Mouse (Mus musculus) embryonic fibroblast, embryonic 13.5 days (primary cell): Measurements from ENCODE around the gene Pfdn2. TPM values are rescaled to one million over a fixed set of nuclear protein-coding genes. Genes with fewer than 3 reads are reported as not detected.

Experiments used
- H3K27ac ChIP-seq: 2 replicates; pipeline ENCODE4 v1.5.1; 2012; ENCODE audit warnings: low read length, control low read depth, inconsistent platforms; ENCODE audit not compliant: insufficient read depth
- H3K4me1 ChIP-seq: 2 replicates; pipeline ENCODE4 v1.6.1; 2011; ENCODE audit warnings: low read length; ENCODE audit not compliant: control insufficient read depth, insufficient read depth
- H3K4me3 ChIP-seq: 2 replicates; pipeline ENCODE4 v1.5.1; 2011; ENCODE audit warnings: mild to moderate bottlenecking, control low read depth, low read length; ENCODE audit not compliant: insufficient read depth
- CTCF ChIP-seq: IDR thresholded peaks from 2 replicates; pipeline ENCODE4 v1.5.1; 2011; ENCODE audit warnings: mild to moderate bottlenecking, control low read depth, low read length, moderate library complexity, borderline replicate concordance; ENCODE audit not compliant: insufficient read depth
- POLR2A ChIP-seq: IDR thresholded peaks from 2 replicates; pipeline ENCODE4 v1.6.1; 2011; ENCODE audit warnings: low read depth, mild to moderate bottlenecking, control low read depth, low read length, moderate library complexity
- polyA plus RNA-seq: library from polyadenylated mRNA; stranded (reverse); fragments of >200 nt; gene quantifications from 2 replicates; pipeline ENCODE4 v1.2.4, GENCODE M21; 2011; ENCODE audit warnings: low read depth; ENCODE audit not compliant: missing spikeins, insufficient read length

Pfdn2 gene
- polyA plus RNA-seq, 1 experiment = 103 TPM

DNA sequence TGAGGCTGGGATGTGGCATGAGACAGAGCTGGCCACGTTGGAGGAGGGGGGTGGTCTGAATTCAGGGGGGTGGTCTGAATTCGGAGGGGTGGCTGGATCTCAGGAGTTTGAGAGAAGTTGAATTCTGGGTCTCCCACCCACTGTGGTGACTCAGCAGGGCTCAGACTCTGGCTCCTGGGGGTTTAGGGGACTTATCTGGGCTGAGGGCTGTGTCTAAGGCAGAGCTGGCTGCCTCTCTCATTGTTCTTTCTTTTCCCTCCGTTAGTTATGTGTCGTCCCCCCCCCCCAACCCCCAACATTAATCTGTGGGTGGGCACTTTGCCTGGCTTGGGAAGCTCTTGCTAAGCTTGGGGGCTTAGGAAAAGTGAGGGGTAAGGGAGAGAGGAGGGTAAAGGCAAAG is 28.5 kb downstream of the Pfdn2 start:
- Histone ChIP-seq H3K4me3 (no peak overlapping the region), H3K27ac (no peak overlapping the region)

DNA sequence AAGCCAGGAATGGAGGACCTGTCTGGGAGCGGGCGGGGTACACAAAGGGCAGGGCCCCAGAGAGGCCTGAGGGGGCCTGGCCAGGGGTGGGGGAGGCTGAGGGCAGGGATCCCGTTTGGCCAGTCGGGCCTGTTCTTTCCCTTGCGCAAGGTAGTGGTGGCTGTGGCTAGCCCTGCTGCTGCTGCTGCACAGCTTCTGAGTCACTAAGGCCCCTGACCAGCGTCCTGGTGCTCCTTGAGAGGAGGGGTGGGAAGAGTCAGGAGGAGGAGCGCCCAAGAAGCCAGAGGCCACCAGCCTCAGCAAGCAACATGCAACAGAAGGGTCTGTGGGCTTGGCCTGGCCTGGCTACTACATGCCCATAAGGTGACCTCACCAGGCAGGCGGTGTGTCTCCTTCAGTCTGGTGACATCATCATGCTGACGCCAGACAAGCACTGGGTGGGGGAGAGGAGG is 30.2 kb downstream of the Pfdn2 start:
- no peak overlapping the region for H3K27ac ChIP-seq
- no peaks in the 10 kb centered on the region for H3K4me1 ChIP-seq
- TF ChIP-seq POLR2A (no peak), CTCF (no peak)
- H3K4me3 ChIP-seq = no peak overlapping the region

More for the DNA sequence above, 28.5 kb downstream of the Pfdn2 start:
- no peaks in the 10 kb centered on the region for H3K4me1 ChIP-seq
- no peak for TF ChIP-seq CTCF
- no peak for TF ChIP-seq POLR2A

DNA sequence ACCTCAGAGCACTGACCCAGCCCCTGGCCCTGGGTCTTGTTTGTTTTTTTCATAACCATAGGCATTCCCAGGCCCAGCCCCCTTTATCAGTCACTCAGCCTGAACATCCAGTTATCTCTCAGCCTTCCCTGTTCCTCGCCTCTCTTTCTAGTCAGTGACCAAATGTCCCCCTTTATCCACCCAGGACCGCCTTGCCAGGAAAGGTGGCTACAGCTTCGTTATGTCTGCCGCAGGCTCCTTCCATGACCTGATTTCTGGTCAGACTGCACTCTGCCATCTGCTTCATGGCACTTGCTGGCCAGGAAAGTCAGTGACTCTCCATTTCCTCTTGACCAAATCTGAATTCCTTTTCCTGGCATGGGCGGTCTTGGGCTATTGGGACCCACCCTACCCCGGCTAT is 32.8 kb downstream of the Pfdn2 start:
- H3K4me3 ChIP-seq = no peak overlapping the region
- TF ChIP-seq POLR2A = no peak
- TF ChIP-seq CTCF = no peak
- no peaks in the 10 kb centered on the region for H3K4me1 ChIP-seq
- H3K27ac ChIP-seq = no peak overlapping the region

DNA sequence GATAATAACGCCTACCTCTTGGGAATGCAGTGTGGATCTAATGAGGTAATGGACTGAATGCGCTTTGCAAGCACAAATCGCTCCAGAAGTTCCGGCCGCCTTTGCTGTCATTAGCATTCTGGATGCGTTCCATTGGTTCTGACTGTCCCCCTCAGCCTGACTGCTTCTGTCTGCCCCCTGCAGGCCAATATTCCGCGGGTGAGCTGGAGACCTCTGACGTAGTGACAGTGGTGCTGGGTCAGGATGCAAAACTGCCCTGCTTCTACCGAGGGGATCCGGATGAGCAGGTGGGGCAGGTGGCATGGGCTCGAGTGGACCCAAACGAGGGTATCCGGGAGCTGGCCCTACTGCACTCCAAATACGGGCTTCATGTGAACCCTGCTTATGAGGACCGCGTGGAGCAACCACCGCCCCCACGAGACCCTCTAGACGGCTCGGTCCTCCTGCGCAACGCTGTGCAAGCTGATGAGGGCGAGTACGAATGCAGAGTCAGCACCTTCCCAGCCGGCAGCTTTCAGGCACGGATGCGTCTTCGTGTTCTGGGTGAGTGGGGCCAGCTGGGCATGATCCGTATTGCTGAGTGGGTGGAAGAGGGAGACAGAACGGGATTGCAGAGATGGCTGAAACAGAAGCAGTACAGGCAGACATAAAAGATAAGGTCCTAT is 34.6 kb downstream of the Pfdn2 start:
- H3K27ac ChIP-seq = no peak overlapping the region
- TF ChIP-seq CTCF (peak; percentile 80), POLR2A (no peak)

DNA sequence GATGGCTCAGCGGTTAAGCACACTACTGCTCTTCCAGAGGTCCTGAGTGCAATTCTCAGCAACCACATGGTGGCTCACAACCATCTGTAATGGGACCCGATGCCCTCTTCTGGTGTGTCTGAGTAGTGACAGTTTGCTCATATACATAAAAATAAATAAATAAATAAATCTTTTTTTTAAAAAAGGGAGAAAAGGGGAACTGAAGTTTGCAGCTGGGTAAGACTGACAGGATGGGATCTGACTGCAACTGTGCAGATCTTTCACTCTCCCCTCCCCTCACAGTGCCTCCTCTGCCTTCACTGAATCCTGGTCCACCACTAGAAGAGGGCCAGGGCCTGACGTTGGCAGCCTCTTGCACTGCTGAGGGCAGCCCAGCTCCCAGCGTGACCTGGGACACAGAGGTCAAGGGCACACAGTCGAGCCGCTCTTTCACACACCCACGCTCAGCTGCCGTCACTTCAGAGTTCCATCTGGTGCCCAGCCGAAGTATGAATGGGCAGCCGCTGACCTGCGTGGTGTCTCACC is 36.7 kb downstream of the Pfdn2 start:
- Histone ChIP-seq H3K27ac (no peak overlapping the region), H3K4me3 (no peak overlapping the region), H3K4me1 (no peaks in the 10 kb centered on the region)
- TF ChIP-seq POLR2A (no peak), CTCF (no peak)

More for the DNA sequence above, 34.6 kb downstream of the Pfdn2 start:
- Histone ChIP-seq H3K4me1 (no peaks in the 10 kb centered on the region), H3K4me3 (no peak overlapping the region)

DNA sequence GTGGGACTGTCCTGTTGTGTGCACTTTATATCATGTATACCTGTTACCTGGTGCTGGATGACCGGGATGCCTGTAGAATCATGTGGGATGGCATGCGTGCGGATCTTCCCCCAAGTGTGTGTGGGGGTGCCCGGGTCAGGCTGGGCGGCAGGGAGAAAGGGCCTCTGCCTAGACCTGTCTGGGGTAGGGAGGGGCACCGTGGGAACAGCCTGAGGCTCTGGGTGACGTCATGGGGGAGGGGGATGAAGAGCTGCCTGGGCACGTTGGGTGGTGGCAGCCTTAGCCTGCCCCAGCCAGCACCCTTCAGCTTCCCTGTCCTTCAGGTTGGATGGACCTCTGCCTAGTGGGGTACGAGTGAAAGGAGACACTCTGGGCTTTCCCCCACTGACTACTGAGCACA is 38.9 kb downstream of the Pfdn2 start:
- TF ChIP-seq CTCF (no peak), POLR2A (no peak)
- H3K27ac ChIP-seq = no peak overlapping the region
- no peak overlapping the region for H3K4me3 ChIP-seq
- H3K4me1 ChIP-seq = no peaks in the 10 kb centered on the region

DNA sequence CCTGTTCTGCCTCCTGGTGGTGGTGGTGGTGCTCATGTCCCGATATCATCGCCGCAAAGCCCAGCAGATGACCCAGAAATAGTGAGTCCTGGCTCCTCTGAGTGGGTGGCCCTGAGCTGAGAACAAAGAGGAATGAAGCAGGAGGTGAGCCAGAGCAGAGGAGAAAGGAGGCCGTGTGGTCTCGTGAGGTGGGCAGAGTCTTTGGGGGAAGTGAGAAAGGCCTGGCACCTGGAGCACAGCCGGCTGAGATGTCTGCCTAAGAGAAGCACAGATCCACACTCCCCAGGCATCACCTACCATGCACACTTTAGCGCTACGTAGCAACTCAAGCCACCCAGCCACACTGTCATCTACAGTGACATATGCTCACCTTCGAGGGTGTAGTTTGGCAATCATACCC is 39.7 kb downstream of the Pfdn2 start:
- Histone ChIP-seq H3K4me1 (no peaks in the 10 kb centered on the region), H3K27ac (no peak overlapping the region)
- no peak for TF ChIP-seq POLR2A
- TF ChIP-seq CTCF = 0 out of 2 replicates have a peak, but pooled peaks have one; percentile 25

DNA sequence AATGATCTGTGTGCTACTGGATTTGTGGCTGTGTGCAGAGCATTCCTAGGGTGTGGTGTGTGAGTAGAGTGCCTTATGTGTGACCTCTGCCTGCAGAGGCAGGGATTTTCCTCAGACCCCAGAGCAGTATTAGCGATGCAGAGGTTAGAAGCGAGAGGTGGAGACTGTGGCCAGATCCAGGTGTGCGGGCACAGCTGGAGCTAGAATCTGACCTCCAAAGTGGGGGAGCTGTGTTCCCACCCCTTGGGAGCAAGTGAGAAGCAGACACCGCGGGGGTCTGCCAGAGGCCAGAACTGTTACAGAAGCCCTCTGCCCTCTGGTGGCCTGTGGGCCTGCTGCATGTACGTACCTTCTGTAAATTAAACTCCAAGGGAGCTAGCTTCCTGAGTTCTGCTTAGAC is 41.6 kb downstream of the Pfdn2 start:
- TF ChIP-seq CTCF (peak; percentile 55), POLR2A (no peak)
- no peak overlapping the region for H3K27ac ChIP-seq
- H3K4me1 ChIP-seq = no peaks in the 10 kb centered on the region
- no peak overlapping the region for H3K4me3 ChIP-seq

More for the DNA sequence above, 39.7 kb downstream of the Pfdn2 start:
- H3K4me3 ChIP-seq = no peak overlapping the region

DNA sequence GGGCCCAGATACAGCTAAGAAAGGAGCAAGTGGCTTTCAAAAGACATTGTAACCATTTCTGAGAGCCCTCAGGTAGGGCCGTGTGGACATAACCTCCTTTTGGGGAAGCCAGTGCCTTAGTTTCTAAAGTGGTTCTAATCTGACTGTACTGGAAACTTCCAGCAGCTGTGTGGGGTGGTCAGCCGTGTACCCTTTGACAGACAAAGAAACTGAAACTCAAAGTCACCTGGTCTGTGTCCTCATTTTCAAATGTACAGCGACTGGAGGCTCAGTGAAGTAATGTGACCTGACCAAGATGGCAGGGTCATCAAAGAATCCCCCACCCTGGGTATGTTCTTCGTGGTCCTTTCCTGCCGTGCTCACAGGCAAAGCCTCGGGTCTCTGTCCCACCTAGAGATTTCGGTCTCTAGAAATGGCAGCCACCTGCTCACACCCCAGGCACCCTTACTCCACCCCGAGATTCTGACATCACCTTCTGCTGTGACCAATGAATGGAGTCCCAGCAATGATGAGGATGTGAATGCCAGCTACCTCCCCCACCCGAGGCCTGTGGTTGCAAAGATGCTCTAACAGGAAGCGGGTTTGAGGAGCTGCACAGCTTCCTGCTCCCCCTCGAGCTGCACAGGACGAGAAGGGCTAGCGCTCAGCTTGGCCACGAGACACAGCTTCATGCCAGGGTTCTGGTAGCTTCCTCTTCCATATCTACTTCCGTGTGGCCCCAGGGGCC is 43.1 kb downstream of the Pfdn2 start, which contains the start of gene Arhgap30:
Gene Arhgap30 (plus strand): TSS at position 579 of the 727 bp plus-strand sequence.
- H3K4me3 ChIP-seq = no peak within 1 kb of the TSS
- H3K4me1 ChIP-seq = no peaks in the 10 kb centered on the region
- TF ChIP-seq CTCF (no peak), POLR2A (no peak)
- no peak within 1 kb of the TSS for H3K27ac ChIP-seq

DNA sequence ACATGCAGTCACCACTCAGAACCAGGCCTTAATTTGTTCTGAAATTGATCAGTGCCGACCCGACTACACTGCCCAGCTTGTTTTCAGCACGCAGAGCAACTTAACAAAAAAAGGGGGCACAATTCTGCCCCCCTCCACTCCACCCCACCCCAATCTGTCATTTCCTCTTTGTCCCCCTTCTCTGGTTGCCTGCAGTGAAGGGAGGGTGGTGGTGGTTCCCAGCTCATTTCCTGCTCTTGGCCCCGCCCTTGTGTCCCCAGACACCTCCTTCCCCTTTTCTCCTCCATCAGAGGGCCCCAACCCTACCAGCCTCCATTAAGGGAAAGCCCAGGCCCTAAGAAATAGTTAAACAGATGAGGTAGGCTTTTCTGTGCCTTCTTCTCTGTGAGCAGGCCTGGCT is 44.6 kb downstream of the Pfdn2 start:
- Histone ChIP-seq H3K4me3 (no peak overlapping the region), H3K4me1 (no peaks in the 10 kb centered on the region), H3K27ac (no peak overlapping the region)
- no peak for TF ChIP-seq POLR2A
- no peak for TF ChIP-seq CTCF
